Mouse (Mus musculus) T-helper 2 cell (primary cell): ENCODE data around the gene Fibp.

Source experiments
- in situ Hi-C: fragments of 300-600 bp; cut with MboI, MseI; formaldehyde crosslinking; loops from one replicate; pipeline ENCODE4 v1.15.1; 2025; ENCODE audit warnings: high pct_unique_total_duplicates

Fibp gene

DNA sequence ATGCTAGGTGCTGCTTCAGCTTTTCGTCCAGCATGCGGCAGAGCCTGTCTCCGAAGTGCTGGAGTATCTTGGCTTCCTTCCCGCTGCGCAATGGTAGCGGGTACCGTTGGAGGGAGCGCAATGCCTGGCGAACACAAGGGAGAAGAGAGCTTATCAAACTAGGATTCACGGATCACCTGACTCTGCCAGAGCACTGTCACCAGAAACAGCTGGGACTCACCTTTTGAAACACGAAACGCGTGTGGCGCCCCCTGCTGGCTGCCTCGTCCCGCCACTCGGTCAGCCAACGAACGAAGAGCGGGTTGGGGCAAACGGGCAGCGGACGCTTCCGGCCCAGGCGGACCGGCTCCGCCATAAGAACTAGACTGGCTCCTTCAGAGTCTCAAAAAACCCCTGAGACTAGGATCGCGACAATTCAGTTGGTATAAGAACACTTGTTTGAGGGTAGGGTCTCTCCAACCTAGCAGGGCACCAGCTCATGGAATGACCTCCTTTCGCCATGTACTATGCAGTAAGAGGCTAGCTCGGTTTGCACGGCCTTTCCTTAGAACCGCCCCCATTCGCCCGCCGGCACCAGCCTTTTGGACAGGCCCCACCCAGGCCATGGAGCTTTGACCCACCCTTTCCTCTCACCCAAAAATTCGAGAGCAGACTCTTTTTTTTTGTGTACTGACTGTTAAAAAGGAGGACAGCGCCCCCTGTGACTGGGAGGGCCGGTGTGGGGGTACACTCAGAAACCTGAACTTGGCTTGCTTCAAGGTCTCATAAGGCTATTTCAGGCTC is 27.5 kb downstream of the Fibp start, which contains the start of gene Mus81:
TSS of gene Mus81 (minus strand) at position 635 of the 783 bp plus-strand sequence.
- in situ Hi-C loops, result no loop called here

DNA sequence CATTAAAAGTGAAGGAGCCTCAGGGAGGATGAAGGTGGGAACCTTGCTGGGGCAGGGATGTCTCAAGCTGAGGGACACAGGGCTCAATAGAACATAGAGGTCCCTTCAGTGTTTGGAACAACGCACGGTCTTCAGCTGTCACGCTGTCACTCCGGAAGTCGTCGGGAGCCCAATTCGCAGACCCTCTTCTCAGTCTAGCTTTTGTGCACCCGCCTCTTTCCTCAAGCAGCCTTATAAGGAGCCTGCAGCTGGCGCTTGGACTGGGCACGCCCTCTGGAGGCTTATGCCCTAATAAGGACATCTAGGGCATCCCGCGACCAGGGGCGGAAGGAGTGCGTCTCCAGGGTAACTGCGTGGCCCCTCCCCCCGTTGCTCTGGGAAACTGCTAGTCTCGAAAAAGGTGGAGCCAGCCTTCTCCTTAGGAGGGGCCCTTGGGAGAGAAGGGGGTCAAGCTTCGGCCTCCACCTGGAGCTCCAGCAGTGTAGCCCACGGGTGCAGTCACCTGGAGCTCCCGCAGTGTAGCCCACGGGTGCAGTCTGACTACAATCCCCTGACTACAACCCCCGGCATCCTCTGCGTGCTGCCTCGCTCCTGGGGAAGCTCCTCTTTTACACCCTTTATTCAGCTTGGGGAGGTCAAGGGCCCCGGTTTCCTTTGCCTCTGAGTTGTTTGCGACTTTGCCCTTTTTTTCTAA is 28.6 kb downstream of the Fibp start:
- in situ Hi-C loops, result no loop called here

DNA sequence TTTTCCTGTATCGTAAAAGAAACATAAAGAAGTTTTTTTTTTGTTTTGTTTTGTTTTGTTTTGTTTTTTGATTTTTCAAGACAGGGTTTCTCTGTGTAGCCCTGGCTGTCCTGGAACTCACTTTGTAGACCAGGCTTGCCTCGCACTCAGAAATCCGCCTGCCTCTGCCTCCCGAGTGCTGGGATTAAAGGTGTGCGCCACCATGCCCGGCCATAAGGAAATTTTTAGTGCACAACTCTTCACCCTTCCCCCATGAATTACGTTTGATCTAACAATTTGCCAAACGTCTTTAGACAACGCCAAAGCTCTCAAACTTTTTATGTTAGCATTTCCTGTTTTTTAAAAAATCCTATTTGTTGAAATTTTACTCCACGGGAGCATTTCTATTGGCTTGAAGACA is 29.3 kb downstream of the Fibp start:
- in situ Hi-C loops, result loop anchor here (5.0 kb wide), 1 partner anchor 808 kb away; no protein-coding TSS in a partner anchor

DNA sequence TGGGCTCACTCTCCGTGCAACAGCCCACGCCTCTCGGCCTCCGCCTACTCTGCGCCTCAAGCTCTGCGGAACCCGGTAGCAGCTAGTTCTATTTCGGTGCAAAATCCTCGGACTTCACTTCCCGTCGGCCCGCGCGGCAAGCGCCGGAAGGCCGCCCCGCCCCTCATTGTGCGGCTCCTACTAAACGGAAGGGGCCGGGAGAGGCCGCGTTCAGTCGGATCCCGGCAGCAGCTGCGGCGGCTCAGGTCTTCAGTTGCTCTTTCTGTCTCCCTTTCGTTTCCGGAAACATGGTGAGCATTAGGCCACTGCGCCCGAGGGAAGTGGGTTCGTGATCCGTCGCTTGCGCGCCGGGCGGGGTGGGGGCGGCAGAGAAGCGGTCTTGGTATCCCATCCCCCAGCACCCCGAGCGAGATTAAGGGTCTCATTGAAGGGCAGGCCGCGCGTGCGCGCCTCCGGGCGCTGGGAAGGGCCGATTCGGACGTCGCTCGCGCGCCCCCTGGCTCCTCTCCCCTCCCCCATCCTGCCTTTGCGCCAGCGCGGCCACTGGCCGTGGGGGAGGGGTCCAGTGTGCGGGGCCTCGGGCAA is 30.0 kb downstream of the Fibp start, which contains the start of gene Cfl1:
TSS of gene Cfl1 (plus strand) at position 143 of the 585 bp plus-strand sequence.
- in situ Hi-C loops, result loop anchor here (5.0 kb wide), 1 partner anchor 807 kb away; no protein-coding TSS in a partner anchor

DNA sequence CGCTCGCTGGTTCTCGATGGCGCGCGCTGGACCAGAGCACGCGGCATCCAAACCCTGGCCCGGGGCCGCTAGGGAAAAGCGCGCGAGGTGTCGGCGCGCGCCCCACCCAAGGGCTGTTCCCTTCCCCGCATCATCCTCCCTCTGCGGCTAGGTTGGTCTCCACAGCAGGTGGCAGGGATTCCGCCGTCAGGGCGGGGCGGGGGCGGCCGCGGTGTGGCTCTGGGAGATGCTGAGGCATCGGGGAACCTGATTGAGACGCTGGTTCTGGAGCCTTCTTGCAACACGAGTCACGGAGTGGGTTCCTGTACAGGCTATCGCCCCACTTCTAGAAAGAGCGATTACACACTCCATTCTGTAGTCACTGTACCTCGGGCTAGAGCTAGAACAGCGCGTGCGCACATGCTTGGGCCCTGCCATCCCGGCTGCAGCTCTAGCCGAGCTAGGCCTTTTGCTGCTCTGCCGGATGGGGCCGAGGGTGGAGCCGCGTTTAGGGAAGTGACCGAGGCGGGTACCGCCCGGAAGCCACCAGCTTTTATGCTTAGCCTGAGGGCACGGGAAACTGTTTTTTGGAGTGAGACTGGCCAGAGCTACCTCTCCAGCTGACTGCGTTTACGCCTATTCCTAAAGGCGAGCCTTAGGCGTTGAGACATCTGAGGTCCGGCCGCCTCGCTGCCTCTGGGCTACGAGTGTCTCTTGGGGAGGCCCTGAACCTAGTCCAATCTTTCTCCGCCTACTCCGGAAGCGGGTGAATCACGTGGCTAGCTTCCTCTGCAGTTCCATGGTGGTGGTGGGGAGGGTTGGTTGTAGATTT is 30.7 kb downstream of the Fibp start:
- in situ Hi-C loops, result loop anchor here (5.0 kb wide), 1 partner anchor 806 kb away; no protein-coding TSS in a partner anchor

DNA sequence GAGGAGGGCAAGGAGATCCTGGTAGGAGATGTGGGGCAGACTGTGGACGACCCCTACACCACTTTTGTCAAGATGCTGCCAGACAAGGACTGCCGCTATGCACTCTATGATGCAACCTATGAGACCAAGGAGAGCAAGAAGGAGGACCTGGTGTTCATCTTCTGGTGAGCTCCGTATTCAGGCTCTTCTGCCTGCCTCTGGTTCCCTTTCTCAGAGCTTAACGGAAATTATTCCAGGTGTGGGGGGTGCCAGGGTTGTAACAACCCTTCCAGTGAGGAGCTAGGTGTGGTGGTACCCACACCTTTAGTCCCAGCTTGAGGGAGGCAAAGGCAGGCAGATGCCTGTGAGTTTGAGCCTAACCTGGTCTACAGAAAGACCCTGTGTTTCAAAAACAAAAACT is 32.2 kb downstream of the Fibp start:
- in situ Hi-C loops, result loop anchor here (5.0 kb wide), 1 partner anchor 805 kb away; no protein-coding TSS in a partner anchor

DNA sequence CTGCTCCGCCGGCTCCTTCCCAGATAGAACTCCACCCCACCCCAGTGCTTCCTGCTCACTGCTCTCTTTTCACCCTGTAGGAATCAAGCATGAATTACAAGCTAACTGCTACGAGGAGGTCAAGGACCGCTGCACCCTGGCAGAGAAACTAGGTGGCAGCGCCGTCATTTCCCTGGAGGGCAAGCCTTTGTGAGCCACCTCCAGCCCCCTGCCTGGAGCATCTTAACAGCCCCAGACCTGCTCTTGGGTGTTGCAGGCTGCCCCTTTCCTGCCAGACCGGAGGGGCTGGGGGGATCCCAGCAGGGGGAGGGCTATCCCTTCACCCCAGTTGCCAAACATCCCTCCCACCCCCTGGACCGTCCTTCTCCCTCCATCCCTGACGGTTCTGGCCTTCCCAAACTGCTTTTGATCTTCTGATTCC is 32.9 kb downstream of the Fibp start:
- in situ Hi-C loops, result loop anchor here (5.0 kb wide), 1 partner anchor 804 kb away; no protein-coding TSS in a partner anchor

DNA sequence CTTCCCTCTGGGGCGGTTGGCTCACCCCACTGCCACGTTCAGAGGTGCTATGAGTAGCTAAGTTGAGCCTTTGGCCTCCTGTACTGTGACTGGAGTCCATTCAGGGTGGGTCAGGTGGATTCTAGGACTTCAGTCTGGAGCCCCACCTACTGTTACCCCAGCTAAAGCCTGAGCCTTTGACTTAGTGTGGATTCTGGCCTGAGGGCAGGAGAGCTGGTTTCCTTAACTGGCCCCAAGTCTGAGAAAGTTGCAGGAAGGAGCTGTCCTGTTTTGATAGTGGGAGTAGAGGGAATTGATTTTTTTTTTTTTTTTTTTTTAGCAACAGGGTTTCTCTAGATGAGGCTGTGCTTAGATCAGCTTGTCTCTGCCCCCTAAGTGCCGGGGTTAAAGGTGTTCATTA is 33.9 kb downstream of the Fibp start:
- in situ Hi-C loops, result loop anchor here (5.0 kb wide), 1 partner anchor 803 kb away; no protein-coding TSS in a partner anchor

DNA sequence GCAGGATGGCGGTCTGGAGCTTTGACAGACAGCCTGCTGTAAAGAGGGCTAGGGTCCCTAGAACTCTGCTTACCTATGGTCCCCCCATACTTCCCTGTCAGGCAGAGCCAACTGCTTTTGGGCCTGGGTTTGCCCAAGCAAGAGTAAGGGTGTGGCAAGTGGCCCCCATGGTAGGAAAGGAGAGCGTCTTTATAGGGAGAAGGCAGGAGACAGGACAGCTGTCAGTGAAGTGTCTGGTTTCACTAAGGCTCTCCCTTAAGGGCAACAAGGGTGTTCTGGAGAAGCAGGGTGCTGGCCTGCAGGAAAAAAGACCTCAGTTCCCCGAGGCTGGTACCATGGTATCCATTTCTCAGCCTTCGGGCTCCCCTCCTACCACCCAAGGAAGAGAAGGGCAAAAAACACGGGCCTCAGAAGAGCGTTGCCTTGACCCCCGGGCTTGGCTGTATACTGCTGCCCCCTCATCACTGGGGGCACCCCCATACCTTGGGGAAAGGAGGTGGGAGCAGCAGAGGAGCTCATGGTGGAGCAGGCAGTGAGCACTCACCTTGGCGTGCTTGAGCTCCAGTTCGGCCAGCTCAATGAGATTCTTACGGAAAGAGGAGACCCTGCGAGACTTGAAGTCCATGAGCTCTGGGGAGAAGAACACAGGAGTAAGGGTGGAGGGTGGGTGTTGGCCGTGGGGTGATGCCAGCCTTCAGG is 35.1 kb downstream of the Fibp start:
- in situ Hi-C loops, result no loop called here

DNA sequence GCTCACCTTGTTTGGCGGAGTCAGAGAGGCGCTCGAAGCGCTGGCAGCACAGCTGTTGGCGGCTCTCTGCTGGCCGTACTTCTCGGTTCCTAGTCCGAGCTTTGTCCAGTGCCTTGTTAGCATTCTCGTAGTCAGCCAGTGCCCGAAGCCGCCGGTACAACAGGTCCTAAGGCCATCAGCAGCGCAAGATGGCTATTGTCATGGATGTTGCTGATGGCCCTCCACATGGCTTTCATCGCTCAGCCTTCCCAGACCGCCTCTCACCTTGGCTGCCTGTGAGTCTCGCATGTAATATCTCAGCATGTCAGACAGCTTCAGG is 35.6 kb downstream of the Fibp start:
- in situ Hi-C loops, result no loop called here

DNA sequence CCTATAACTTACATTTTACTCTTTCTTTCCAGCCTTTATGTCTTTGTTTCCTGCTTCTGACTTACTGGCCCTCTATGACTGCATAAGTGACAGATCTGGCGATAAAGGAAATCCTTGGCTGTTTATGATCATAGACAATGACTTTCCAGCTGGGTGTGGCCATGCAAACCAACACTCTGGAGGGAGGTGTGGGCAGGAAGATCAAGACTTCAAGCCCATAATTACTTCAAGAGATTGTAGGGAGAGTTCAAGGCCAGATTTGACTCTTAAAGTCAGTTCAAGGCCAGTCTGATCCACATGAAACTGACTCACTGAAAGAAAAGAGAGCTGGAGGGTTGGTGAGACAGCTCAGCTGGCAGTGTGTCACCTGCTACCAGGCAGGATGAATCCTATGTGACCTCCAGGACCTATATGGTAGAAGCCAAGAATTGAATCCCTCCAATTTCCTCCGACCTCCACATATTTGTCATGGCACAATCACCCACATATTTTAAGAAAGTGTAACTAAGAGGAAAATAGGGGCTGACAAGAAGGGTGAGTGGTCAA is 40.0 kb downstream of the Fibp start:
- in situ Hi-C loops, result no loop called here

DNA sequence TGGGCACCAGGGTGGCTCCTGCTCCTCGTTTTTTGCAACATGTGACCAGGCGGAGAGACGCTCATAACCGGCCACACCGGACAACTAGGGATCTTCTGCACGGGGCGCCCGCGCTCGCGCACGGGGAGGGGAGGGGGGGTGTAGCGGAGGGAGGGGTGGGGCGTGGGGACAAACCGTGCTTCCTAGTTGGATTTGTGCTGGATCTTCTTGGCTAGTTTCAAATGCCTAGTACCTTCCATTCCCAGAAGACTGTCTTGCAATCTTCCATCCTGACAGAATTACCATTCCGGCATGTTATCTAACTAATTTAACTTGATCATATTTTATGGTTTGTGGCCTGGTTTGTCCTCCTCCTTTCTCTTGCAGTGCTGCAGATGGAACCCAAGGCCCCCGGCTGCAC is 43.3 kb downstream of the Fibp start, which contains the start of gene 1700020D05Rik:
TSS of gene 1700020D05Rik (minus strand) at position 101 of the 400 bp plus-strand sequence.
- in situ Hi-C loops, result no loop called here

DNA sequence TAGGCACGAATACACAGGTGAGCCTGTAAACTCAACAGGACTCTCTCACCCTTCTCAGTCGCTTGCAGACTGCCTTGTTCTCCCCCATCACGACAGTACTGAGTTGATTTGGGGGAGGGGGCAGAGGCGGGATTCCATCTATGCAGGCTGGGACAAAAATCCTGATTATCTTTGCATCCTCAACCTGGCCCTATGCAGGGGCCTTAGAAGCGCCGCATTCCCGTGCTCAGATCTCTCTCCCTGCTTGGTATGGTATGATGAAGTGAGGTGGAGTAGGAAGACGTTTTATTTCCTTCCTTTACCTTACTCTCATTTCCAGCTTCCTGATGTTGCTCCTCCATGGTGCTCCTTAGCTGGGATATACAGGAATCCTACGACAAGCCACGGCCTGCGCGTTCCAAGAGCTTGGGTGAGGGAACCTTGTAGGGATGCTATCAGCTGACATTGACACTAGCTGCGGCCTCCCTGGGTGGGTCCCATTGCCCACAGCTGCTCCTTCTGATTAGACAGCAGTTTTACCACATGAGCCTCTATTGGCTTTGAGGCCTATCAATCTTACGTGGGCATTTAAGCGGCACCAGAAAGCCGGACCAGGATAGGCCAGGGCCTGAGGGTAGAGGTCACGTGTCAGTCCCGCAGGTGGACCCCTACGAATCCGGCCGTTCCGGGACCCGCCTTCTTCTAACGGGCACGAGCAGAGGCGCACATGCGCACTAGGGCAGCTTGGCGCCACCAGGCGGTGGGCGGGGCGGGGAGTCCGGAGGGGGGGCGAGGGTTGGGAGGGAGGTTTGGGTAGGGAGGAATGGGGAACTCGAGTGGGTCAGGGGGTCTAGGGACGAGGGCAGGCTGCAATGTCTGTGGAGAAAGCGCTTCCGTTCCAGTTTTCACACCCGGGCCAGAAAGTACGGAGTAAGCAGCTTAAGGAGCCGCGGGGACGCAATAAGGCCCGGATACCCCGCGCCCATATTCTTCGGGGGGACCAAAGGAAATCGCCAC is 49.9 kb downstream of the Fibp start, which contains the start of gene Snx32:
TSS of gene Snx32 (minus strand) at position 508 of the 996 bp plus-strand sequence.
- in situ Hi-C loops, result no loop called here

DNA sequence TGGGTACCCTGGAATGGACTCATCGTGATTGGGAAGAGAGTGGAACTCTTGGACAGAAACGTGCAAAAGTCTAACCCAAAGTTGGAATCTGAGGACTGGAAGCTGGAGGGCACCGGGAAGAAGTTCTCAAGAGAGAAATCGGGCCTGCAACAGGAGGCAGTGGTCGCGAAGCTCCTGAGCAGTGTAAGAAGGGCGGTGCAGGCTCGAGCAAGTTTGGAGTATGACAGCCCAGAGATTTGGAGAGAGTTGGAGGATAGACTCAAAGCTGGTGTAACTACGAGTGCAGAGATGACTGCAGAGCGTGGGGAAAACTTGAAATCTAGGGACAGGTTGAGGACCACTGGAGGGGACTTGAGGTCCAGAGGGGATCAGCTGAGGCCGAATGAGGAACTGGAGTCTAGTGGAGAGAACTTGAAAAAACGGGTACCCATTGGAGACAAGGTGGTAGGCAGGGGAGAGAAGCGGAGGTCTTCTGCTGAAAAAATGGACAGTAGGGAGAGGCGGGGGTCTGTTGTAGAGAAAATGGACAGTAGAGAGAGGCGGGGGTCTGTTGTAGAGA is 50.7 kb downstream of the Fibp start:
- in situ Hi-C loops, result no loop called here

DNA sequence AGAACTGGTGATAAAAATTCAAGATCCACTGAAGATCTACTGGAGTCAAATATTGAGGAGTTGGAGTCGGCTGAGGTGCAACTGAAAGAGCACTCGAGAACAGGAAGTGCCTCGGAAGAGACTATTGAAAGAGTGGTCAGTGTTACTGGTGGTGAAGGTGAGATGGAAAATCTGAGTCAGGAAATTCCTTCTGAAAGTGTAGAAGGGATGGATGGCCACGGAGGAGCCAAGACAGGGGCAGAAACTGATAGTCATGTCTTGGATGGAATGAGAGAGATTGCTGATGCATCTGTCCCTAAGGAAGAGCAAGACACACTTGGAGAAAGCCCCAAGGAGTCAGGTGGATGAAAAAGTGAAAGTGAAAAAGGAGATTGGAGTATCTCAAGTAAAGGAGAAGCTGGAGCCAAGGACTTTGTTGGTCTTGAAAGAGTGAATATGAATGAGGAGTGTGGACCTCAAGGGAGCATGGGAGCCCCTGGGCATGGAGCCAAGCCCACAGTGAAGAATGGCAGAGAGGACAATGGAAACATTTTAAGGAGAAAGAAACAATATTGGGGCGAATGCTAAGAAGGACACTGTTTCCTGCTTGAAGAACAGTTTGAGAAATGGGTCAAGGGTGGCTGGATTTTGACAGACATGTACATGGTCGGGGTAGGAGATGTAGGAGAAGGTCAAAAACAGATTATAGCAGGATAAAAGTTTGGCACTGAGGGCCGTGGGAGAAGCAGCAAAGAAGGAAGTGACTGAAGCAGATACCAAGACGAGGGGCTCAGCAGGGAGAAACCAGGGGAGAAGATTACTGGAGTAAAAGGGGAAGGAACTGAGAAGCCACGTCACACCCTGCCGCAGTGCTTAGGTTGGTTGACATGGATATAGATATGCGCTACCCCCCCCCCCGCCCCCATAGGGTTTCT is 51.9 kb downstream of the Fibp start:
- in situ Hi-C loops, result no loop called here

DNA sequence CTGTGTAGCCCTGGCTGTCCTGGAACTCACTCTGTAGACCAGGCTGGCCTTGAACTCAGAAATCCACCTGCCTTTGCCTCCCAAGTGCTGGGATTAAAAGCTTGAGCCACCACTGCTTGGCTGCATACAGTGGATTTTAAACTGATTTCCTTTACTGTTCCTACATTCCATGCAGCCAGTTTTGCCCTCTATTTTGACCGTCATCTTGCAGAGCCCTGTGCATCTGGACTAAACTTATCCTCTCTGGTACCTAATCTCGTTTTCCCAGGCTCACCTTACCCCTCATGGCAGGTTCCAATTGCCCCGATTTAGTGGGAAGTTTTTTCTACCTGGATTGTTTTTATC is 52.6 kb downstream of the Fibp start:
- in situ Hi-C loops, result no loop called here
